Mouse (Mus musculus) ES-E14 (cell line): ENCODE results near the gene Lyrm9. TPM values are rescaled to one million over a fixed set of nuclear protein-coding genes. Genes with fewer than 3 reads are reported as not detected.

ENCODE experiments used
- DNase-seq: peaks from one replicate; pipeline ENCODE4 v3.0.0-alpha.2; 2013; ENCODE audit warnings: low read depth, low spot score
- H3K27ac ChIP-seq: 2 replicates; pipeline ENCODE4 v1.5.1; 2012; ENCODE audit warnings: low read depth, mild to moderate bottlenecking, low read length, moderate library complexity, mixed read lengths; ENCODE audit not compliant: poor library complexity, insufficient read depth, severe bottlenecking
- H3K36me3 ChIP-seq: 2 replicates; pipeline ENCODE4 v1.6.1; 2012; ENCODE audit warnings: mild to moderate bottlenecking, low read length, moderate library complexity, mixed read lengths; ENCODE audit not compliant: control insufficient read depth, poor library complexity, insufficient read depth, severe bottlenecking
- H3K4me1 ChIP-seq, 2 experiments: fragments of 150-350 bp in 1 of 2; sonication (generic) in 1 of 2; 2 replicates each; pipeline ENCODE4 v1.6.1; 2012; ENCODE audit warnings: low read length in 2 of 2, mild to moderate bottlenecking in 1 of 2, mixed read lengths in 1 of 2; ENCODE audit not compliant: control insufficient read depth in 2 of 2, insufficient read depth in 2 of 2, poor library complexity in 1 of 2
- H3K4me3 ChIP-seq, 2 experiments: fragments of 150-350 bp in 1 of 2; sonication (generic) in 1 of 2; 2 replicates each; pipeline ENCODE4 v1.5.1; 2012; ENCODE audit warnings: low read length in 2 of 2, low read depth in 1 of 2, mild to moderate bottlenecking in 1 of 2, mixed read lengths in 1 of 2; ENCODE audit not compliant: insufficient read depth in 1 of 2, poor library complexity in 1 of 2, severe bottlenecking in 1 of 2
- H3K9ac ChIP-seq: 2 replicates; pipeline ENCODE4 v1.6.1; 2012; ENCODE audit warnings: low read depth, mild to moderate bottlenecking, low read length, mixed read lengths; ENCODE audit not compliant: poor library complexity, insufficient read depth, severe bottlenecking
- H3K9me3 ChIP-seq: fragments of 150-350 bp; sonication (generic); 2 replicates; pipeline ENCODE4 v1.6.1; 2012; ENCODE audit warnings: low read depth, mild to moderate bottlenecking, low read length; ENCODE audit not compliant: control insufficient read depth, insufficient read depth
- CHD2 ChIP-seq: IDR thresholded peaks from 2 replicates; pipeline ENCODE4 v1.6.1; 2014; ENCODE audit warnings: mild to moderate bottlenecking, low read depth, low read length, inconsistent platforms
- HCFC1 ChIP-seq: IDR thresholded peaks from 2 replicates; pipeline ENCODE4 v1.6.1; 2012; ENCODE audit warnings: low read length, inconsistent platforms, borderline replicate concordance; ENCODE audit not compliant: insufficient read depth
- MAFK ChIP-seq: IDR thresholded peaks from 2 replicates; pipeline ENCODE4 v1.6.1; 2014; ENCODE audit warnings: mild to moderate bottlenecking, low read depth, low read length, inconsistent platforms; ENCODE audit not compliant: insufficient read depth
- ZC3H11A ChIP-seq: IDR thresholded peaks from 2 replicates; pipeline ENCODE4 v1.6.1; 2012; ENCODE audit warnings: low read depth, mild to moderate bottlenecking, inconsistent platforms, low read length, borderline replicate concordance
- ZNF384 ChIP-seq: IDR thresholded peaks from 2 replicates; pipeline ENCODE4 v1.6.1; 2012; ENCODE audit warnings: low read depth, low read length, inconsistent platforms
- in situ Hi-C, 2 experiments: fragments of 600-800 bp; cut with MboI; formaldehyde crosslinking; loops; one replicate each; pipeline ENCODE4 v1.15.1; 2025; ENCODE audit warnings: low sequenced_read_pairs in 2 of 2, inconsistent platforms in 1 of 2; ENCODE audit not compliant: unreplicated experiment in 2 of 2
- total RNA-seq: library from RNA; depleted of rRNA; stranded (reverse); fragments of 300-350 nt; gene quantifications from 2 replicates; pipeline ENCODE4 v1.2.3, GENCODE M21; 2012

Gene Lyrm9
- total RNA-seq, 1 experiment, result 19.1 TPM

DNA sequence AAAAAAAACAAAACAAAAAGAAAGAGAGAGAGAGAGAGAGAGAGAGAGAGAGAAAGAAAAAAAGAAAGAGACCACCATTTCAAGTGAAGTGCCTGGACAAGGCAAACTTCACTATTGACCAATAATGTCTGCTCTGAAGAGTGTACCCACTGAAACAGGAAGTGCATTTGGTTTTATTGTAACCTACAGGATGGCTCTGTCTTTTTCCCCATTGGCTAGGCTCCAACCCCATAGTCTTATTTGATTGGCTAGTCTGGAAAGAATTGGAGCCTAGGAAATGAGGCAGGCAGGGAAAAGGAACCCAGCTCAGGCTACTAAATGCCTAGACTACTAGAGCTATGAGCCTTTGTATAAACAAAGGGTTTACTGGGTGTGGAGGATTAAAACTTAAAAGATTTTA lies 17.0 kb upstream of the Lyrm9 start:
- no peak overlapping the region for H3K4me3 ChIP-seq
- H3K4me1 ChIP-seq, result peaks cover 0 to 4% of the 10 kb centered on the region in 2 experiments; a peak in 1 of 4 replicates
- in situ Hi-C loops, result no loop called here
- TF ChIP-seq ZNF384 (no peak), ZC3H11A (no peak), CHD2 (no peak), HCFC1 (no peak), MAFK (no peak)
- no peak for DNase-seq
- H3K9ac ChIP-seq, result no peak overlapping the region
- H3K27ac ChIP-seq, result no peak overlapping the region
- no peaks in the 10 kb centered on the region for H3K9me3 ChIP-seq
- no peaks in the 10 kb centered on the region for H3K36me3 ChIP-seq

- in situ Hi-C loops, result no loop called here
- Histone ChIP-seq H3K9ac (no peak overlapping the region), H3K9me3 (no peaks in the 10 kb centered on the region), H3K4me3 (no peak overlapping the region), H3K27ac (no peak overlapping the region), H3K4me1 (no peaks in the 10 kb centered on the region), H3K36me3 (no peaks in the 10 kb centered on the region)
- DNase-seq, result no peak
- TF ChIP-seq ZC3H11A (no peak), CHD2 (no peak), HCFC1 (no peak), MAFK (no peak), ZNF384 (no peak)
Observed at GRCm38 (mm10) chr11:78814461-78814941, 11.9 kb upstream of the Lyrm9 start.

- TF ChIP-seq ZNF384, result no peak
- no peak for TF ChIP-seq CHD2
- no peak for TF ChIP-seq HCFC1
- no peak for TF ChIP-seq ZC3H11A
- TF ChIP-seq MAFK, result no peak
- no peak overlapping the region for H3K4me3 ChIP-seq
- no peak for DNase-seq
- no peak overlapping the region for H3K27ac ChIP-seq
- no peaks in the 10 kb centered on the region for H3K9me3 ChIP-seq
- H3K4me1 ChIP-seq, result peaks cover 0 to 5% of the 10 kb centered on the region in 2 experiments; a peak in 2 of 4 replicates
- in situ Hi-C loops, result no loop called here
- no peak overlapping the region for H3K9ac ChIP-seq
- no peaks in the 10 kb centered on the region for H3K36me3 ChIP-seq
Observed at GRCm38 (mm10) chr11:78815986-78816792, 10.2 kb upstream of the Lyrm9 start.

GRCm38 (mm10) chr11:78817311-78818022 lies 8.9 kb upstream of the Lyrm9 start:
- H3K27ac ChIP-seq, result no peak overlapping the region
- no peak overlapping the region for H3K4me3 ChIP-seq
- H3K36me3 ChIP-seq, result no peaks in the 10 kb centered on the region
- DNase-seq, result no peak
- no peak overlapping the region for H3K9ac ChIP-seq
- in situ Hi-C loops, result no loop called here
- peaks cover 0 to 6% of the 10 kb centered on the region in 2 experiments; a peak in 2 of 4 replicates for H3K4me1 ChIP-seq
- no peak for TF ChIP-seq ZNF384
- no peak for TF ChIP-seq MAFK
- no peak for TF ChIP-seq CHD2
- no peaks in the 10 kb centered on the region for H3K9me3 ChIP-seq
